Mouse (Mus musculus) heart, postnatal 0 days (tissue): ENCODE measurements at regions not wholly inside any gene's neighbourhood (a gene's known extent, or its start where the extent isn't known, plus 50 kb on each side); places are given as distances from the start of the nearest gene placed in this dataset.

ENCODE experiments used
- CTCF ChIP-seq: IDR thresholded peaks from 2 replicates; pipeline ENCODE4 v1.5.1; 2016; ENCODE audit warnings: antibody characterized with exemption, control low read depth, low read depth
- EP300 ChIP-seq: IDR thresholded peaks from 2 replicates; pipeline ENCODE4 v1.6.1; 2016; ENCODE audit warnings: antibody characterized with exemption, low read depth

DNA sequence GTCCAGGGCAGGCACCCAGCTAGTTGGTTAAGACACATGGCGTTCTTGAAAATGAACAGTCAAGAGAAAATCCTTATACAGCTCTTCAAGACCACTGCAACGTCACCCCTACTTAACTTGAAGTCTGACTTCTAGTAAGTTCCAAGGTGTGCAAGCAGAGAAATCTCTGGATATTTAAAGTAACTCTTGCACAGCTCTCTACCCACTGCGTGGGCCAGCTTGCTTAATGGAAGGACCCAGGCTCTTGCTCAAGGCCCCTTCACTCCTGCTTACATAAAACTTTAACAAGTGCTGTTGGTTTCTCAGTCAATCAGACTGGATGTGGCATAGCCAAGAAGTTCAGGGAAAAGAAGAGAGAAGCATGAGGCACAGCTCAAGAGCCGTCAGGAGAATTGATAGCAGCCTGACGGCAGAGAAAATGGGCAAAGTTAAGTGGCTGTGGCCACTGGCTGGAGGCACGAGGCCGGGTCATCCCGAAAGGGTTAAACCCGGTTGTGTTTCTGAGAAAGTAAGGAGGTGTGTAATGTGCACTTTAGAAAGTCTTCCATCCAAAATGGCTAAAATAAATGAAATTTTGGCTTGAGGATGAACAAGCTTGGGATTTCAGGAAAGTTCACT is 382.0 kb downstream of the Gm45692 start:
- TF ChIP-seq EP300: no peak
- TF ChIP-seq CTCF: no peak
